Mouse (Mus musculus): ENCODE measurements around the gene Exosc1.
"Not testable (repeated sequence)": the region's sequence is repeated elsewhere in the genome, so short reads cannot be mapped to it uniquely, and the experiment has no call there.

Gene Exosc1

GRCm38 (mm10) chr19:41933179-41934086 lies at the start of gene Exosc1, which contains the start of gene Zdhhc16:
Gene Exosc1 (minus strand): TSS chr19:41933423.
Gene Zdhhc16 (plus strand): TSS chr19:41933480.
- DNase-seq (ENCODE audit: extremely low spot score, low read depth, low spot score) = peak; percentile 93

DNA sequence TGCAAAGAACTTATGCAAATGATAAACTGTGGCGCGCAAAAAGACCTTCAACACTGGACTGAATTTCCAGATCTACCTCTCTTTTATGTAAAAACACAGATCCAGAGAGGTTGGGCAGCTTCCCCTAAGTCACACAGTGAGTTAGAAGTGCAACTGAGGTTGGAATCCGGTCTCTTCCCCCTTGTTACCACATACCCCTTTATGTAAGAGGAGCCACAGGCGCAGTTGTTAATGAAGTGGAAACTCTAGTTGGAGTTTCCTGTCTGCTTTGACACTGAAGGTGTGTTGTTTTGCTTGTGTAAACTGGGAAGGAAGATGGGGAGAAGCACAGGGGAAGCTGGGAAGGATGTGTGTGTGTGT lies 49.5 kb upstream of the Exosc1 start:
- no peak for DNase-seq (ENCODE audit: extremely low spot score, low read depth, low spot score)

DNA sequence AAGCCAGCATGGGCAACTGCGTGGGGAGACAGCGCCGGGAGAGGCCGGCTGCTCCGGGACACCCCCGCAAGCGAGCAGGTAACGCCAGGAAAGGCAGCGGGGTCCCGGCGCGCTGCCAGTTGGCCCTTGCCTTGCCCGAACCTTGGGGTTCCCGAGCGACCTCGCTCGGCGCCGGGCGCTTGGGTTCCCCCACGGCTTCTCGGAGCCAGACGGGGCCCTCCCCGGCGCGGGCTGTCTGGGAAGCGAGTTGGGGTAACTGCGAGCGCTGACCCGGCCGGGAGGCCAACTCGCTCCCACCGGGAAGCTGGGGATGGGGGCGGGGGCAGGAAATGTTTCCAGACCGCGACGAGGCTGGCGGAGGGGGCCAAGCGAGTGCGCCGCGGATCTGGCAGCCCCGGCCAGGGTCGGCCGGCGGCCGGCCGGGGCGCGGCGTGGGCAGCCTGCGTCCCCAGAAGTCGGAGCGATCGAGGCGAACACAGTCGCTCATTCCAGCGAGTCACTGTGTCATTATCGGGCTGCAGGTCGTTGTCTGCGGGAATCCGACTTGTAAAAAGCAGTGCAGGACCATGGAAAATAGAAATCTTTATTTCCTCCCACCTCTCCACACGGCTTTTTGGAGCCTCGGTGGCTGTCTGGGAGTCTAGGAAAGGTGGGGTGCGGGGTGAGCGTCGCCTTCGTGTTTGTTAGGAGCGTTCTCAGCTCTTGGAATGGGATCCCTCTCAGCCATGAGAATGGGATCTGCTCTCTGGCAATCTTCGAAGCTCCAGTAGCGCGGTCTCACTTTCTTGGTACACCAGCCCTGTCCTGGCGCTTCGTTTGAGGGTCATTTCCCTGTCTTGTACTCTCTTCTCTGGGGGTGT lies 48.9 kb upstream of the Exosc1 start:
- no peak for DNase-seq (ENCODE audit: extremely low spot score, low read depth, low spot score)

DNA sequence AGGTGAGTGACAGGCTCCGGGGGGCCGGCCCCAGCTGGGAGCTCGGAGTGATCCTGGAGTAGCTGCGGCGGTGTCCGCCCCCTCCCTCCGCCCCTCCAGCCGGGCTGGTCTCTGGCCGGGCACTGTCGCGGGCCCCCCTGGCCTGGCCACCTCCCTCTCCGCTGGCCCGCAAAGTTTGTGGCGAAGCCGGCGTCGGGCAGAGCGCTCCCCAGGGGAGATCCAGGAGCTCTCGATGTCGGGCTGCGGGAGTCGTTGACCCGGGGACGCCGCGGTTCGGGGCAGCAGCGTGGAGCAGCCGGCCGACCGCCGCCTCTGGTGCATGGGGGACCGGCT lies 48.3 kb upstream of the Exosc1 start, which contains the start of gene Ubtd1:
Gene Ubtd1 (plus strand): TSS at position 169 of the 333 bp plus-strand sequence.
- no peak for DNase-seq (ENCODE audit: extremely low spot score, low read depth, low spot score)

GRCm38 (mm10) chr19:41980819-41981594 lies 47.8 kb upstream of the Exosc1 start, which contains the start of gene Mms19:
Gene Mms19 (minus strand): TSS chr19:41981157.
- DNase-seq (ENCODE audit: extremely low spot score, low read depth, low spot score) = peak; percentile 87

DNA sequence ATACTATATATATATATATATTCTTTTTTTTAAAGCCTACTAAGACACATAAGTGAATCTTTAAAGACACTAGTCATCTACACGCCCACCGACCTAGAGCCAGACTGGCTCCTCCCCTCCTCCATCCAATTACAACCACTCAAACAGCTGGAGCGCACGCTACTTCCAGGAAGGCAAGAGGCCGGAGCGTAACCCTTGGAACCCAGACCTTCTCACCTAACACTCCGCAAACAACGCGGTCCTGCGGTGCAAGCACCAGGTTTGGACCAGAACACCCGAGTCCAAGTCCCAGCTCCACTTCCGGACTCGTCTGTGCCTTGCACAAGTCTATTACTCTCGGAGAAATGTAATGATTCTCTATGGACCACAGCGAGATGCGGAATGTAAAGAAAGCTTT lies 47.2 kb upstream of the Exosc1 start:
- no peak for DNase-seq (ENCODE audit: extremely low spot score, low read depth, low spot score)

GRCm38 (mm10) chr19:41973891-41974794 lies 40.9 kb upstream of the Exosc1 start:
- no peak for DNase-seq (ENCODE audit: extremely low spot score, low read depth, low spot score)

GRCm38 (mm10) chr19:41969618-41970017 lies 36.4 kb upstream of the Exosc1 start:
- DNase-seq (ENCODE audit: extremely low spot score, low read depth, low spot score) = no peak

GRCm38 (mm10) chr19:41953574-41953973 lies 20.4 kb upstream of the Exosc1 start:
- DNase-seq (ENCODE audit: extremely low spot score, low read depth, low spot score) = no peak

DNA sequence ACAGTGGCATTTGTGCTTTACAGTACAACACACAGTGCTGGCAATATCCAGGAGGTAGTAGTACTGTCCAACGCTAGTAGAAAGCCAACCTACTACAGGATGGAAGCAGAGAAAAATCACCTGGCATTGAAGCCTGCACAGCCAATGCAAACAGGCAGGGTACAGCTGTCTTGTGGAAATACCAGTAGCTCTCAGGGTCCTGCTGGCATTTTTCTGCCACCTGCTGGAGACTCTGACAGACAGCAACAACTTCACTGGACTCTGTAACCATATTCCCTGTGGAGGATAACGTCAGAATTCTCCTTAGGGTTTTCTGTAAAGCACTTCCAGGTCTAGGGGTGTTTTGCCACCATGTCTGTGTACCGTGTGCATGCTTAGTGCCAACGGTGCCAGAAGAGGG lies 19.1 kb upstream of the Exosc1 start:
- no peak for DNase-seq (ENCODE audit: extremely low spot score, low read depth, low spot score)

DNA sequence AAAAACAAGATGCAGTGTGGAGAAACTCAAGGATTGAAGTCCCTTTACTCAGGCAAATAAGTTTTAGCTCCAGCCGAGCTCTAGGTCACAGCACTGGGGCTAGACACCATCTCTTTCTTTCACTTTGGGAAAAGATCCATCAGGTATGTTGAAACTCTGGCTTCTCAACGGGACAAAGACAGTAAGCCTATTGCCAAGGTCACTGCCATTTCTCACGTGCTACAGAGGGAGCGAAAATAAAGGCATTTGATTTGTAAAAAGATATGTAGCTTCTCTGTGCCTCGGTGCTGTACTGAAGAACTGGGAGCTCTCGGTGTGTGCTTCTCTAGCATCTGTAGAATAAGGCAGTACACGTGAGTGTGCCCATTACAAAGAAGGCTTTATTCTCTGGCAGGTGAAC lies 10.6 kb upstream of the Exosc1 start:
- no peak for DNase-seq (ENCODE audit: extremely low spot score, low read depth, low spot score)

- no peak for DNase-seq (ENCODE audit: extremely low spot score, low read depth, low spot score)
These were observed 5.3 kb upstream of the Exosc1 start for GRCm38 (mm10) chr19:41938539-41938938.

GRCm38 (mm10) chr19:41935921-41936320 lies 2.7 kb upstream of the Exosc1 start:
- DNase-seq (ENCODE audit: extremely low spot score, low read depth, low spot score) = no peak

DNA sequence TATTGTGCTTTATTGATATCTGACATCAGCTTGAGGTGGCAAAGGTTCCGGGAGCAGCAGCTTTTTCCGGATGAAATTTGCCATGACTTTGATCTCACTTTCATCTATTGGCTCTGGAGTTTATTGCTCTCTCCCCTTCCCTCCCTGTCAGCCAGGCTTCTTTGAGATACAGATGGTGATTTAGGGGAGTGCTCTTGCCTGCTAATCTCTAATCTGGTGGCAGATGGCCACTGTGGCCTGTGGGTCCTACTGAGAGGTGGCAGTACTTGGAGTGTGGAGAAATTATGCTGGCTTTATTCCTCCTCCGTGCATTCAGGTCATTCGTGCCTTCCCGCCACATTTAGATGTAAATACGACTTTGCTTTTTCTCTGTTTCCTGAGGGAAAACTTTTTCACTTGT lies 901 bp upstream of the Exosc1 start:
- no peak for DNase-seq (ENCODE audit: extremely low spot score, low read depth, low spot score)

GRCm38 (mm10) chr19:41932686-41933085 lies 537 bp downstream of the Exosc1 start:
- no peak for DNase-seq (ENCODE audit: extremely low spot score, low read depth, low spot score)

DNA sequence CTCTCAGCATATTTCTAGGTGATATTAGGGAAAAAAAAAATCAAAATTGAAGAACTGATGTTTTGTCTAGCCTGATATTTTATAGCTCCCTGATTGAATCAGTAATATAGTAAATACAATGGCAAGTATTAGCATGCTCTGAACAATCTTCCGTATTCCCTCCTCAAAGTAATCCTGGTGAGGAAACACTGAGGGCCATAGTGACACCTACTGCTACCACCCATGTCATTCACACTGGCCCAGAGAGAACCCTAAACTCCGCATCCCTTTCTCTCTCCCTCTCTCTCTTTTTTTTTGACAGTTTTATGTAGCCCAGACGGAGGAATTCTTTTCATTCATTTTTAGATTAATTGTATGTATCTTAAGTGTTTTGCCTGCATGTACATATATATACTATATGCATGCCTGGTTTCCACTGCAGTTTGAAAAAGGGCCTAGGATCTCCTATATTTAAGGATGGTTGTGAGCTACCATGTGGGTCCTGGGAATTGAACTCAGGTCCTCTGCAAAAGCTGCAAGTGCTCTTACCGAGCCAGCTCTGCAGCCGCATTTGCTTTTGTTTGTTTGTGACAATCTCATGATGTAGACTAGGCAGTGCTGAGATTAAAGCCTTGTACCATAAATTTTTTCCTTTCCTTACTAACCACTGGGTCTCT lies 12.7 kb downstream of the Exosc1 start:
- DNase-seq (ENCODE audit: extremely low spot score, low read depth, low spot score) = no peak

- DNase-seq (ENCODE audit: extremely low spot score, low read depth, low spot score) = no peak
These were observed 13.8 kb downstream of the Exosc1 start for GRCm38 (mm10) chr19:41919471-41919870.

DNA sequence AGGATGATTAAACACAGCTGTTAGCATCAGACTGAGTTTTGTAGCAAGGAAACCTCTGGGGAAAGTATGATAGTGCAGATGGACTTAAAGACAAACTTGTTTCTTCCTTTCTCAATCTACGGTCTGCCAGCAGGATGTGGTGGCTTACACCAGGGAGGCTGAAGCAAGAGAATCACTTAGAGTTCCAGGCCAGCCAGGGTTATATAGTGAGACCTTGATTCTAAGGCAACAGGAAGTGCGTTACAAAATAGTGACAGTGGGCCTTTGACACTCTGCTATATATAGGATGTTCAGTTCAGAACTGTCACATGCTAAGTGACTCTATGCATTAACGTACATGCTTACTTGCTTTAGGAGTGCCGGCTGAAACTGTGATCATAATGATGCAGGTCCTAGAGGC lies 16.4 kb downstream of the Exosc1 start:
- no peak for DNase-seq (ENCODE audit: extremely low spot score, low read depth, low spot score)

- DNase-seq (ENCODE audit: extremely low spot score, low read depth, low spot score) = no peak
These were observed 17.9 kb downstream of the Exosc1 start for GRCm38 (mm10) chr19:41915294-41915693.

DNA sequence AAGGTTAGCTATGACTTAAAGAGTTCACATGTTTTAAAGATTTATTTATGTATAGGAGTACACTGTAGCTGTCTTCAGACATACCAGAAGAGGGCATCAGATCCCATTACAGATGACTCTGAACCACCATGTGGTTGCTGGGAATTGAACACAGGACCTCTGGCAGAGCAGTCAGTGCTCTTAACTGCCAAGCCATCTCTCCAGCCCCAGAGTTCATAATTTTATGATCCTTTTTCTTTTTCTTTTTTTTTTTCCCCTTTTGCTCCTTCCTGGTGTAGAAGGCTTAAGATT lies 18.7 kb downstream of the Exosc1 start:
- DNase-seq (ENCODE audit: extremely low spot score, low read depth, low spot score) = not testable (repeated sequence)
